Mouse (Mus musculus): ENCODE data around the gene Znrd1as.

DNA sequence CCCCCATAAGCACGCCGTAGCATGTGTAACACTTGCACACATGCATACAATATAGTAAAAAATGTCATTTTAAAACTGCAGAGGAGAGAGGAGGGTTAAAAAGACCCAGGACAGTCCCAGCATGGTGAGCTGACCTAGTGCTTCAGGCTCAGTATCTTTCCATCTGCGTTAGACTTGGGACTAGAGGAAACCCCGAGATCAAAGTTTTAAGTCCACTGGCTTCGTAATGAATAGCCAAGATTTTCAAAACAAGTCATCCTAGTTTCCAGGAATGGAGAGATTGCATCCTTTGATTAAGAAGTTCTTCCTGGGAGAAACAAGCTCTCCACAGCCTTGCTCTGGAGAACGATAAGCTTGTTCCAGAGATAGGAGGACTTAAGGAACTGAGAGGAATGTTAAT lies 49.8 kb downstream of the Znrd1as start:
- TF ChIP-seq CTCF (conservative IDR thresholded peaks at IDR 0.05; ENCODE audit: low read length) (no peak), POU5F1 (IDR thresholded peaks at IDR 0.05; ENCODE audit: borderline replicate concordance, low read length) (no peak)

All from E14TG2a.4 (cell line).